Mouse (Mus musculus): Measurements from ENCODE around the gene Nek1. TPM values are rescaled to one million over a fixed set of nuclear protein-coding genes. Genes with fewer than 3 reads are reported as not detected.

Gene Nek1
- polyA plus RNA-seq (2015; fragmentation: Nextera tagmentation; extraction: Ambion mirVana): 9.2 and 11.9 TPM in 2 replicates

- peak within 1 kb of the TSS; percentile 77 for H3K4me3 ChIP-seq (replicated peaks)
- no peaks in the 10 kb centered on the region for H3K27me3 ChIP-seq
- peaks cover 25% of the 10 kb centered on the region for H3K4me1 ChIP-seq (replicated peaks)
- WGBS (ENCODE audit: insufficient replicate concordance): under 1% methylated on average over 57 of the region's 57 CpGs
- ATAC-seq (ENCODE audit: low read depth): peak; percentile 92
- peak within 1 kb of the TSS; percentile 84 for H3K4me2 ChIP-seq
- H3K9me3 ChIP-seq (replicated peaks): no peaks in the 10 kb centered on the region
- H3K27ac ChIP-seq: peak within 1 kb of the TSS; percentile 97
- peak within 1 kb of the TSS; percentile 84 for H3K9ac ChIP-seq
- peak; percentile 97 for DNase-seq
- H3K36me3 ChIP-seq: 0 out of 2 replicates have a peak, but pooled peaks cover 1% of the 10 kb centered on the region
Observed at GRCm38 (mm10) chr8:60992910-60993638, at the start of gene Nek1. TSS of gene Nek1 (plus strand) at chr8:60993195.

- Histone ChIP-seq H3K4me3 (replicated peaks) (no peak overlapping the region), H3K4me2 (no peak overlapping the region), H3K27me3 (no peaks in the 10 kb centered on the region), H3K4me1 (replicated peaks) (peaks cover 35% of the 10 kb centered on the region), H3K9me3 (replicated peaks) (no peaks in the 10 kb centered on the region), H3K27ac (no peak overlapping the region), H3K9ac (no peak overlapping the region), H3K36me3 (no peaks in the 10 kb centered on the region)
- no peak for DNase-seq
- no peak for ATAC-seq (ENCODE audit: low read depth)
Observed at GRCm38 (mm10) chr8:60947503-60947902, 45.5 kb upstream of the Nek1 start.

- no peak for ATAC-seq (ENCODE audit: low read depth)
- 27% methylated on average over 4 of the region's 4 CpGs for WGBS (ENCODE audit: insufficient replicate concordance)
- Histone ChIP-seq H3K9me3 (replicated peaks) (no peaks in the 10 kb centered on the region), H3K9ac (peak overlapping the region; percentile 37), H3K4me2 (peak overlapping the region; percentile 43), H3K4me1 (replicated peaks) (peaks cover 38% of the 10 kb centered on the region), H3K27me3 (no peaks in the 10 kb centered on the region), H3K27ac (peak overlapping the region; percentile 79), H3K36me3 (no peaks in the 10 kb centered on the region), H3K4me3 (replicated peaks) (no peak overlapping the region)
- DNase-seq: no peak
Observed at GRCm38 (mm10) chr8:60949859-60950258, 43.1 kb upstream of the Nek1 start.

GRCm38 (mm10) chr8:60951271-60951670 is 41.7 kb upstream of the Nek1 start:
- Histone ChIP-seq H3K4me1 (replicated peaks) (peaks cover 43% of the 10 kb centered on the region), H3K4me3 (replicated peaks) (peak overlapping the region; percentile 23), H3K4me2 (peak overlapping the region; percentile 55), H3K9me3 (replicated peaks) (no peaks in the 10 kb centered on the region), H3K27me3 (no peaks in the 10 kb centered on the region), H3K27ac (peak overlapping the region; percentile 80; the same call in 1 of the 2 replicates), H3K9ac (peak overlapping the region; percentile 50; the same call in 1 of the 2 replicates), H3K36me3 (no peaks in the 10 kb centered on the region)
- no peak for ATAC-seq (ENCODE audit: low read depth)
- 79% methylated on average over 4 of the region's 4 CpGs for WGBS (ENCODE audit: insufficient replicate concordance)
- DNase-seq: no peak

GRCm38 (mm10) chr8:60951757-60952156 is 41.2 kb upstream of the Nek1 start:
- H3K4me3 ChIP-seq (replicated peaks): peak overlapping the region; percentile 54; the same call in 1 of the 2 replicates

GRCm38 (mm10) chr8:60952803-60953202 is 40.2 kb upstream of the Nek1 start:
- Histone ChIP-seq H3K36me3 (no peaks in the 10 kb centered on the region), H3K9ac (peak overlapping the region; percentile 65), H3K4me1 (replicated peaks) (peaks cover 58% of the 10 kb centered on the region), H3K4me3 (replicated peaks) (peak overlapping the region; percentile 54), H3K27me3 (no peaks in the 10 kb centered on the region), H3K27ac (peak overlapping the region; percentile 89), H3K4me2 (peak overlapping the region; percentile 63), H3K9me3 (replicated peaks) (no peaks in the 10 kb centered on the region)
- ATAC-seq (ENCODE audit: low read depth) (no peak), DNase-seq (no peak)
- WGBS (ENCODE audit: insufficient replicate concordance): 19% methylated on average over 5 of the region's 5 CpGs

More at GRCm38 (mm10) chr8:60951757-60952156, 41.2 kb upstream of the Nek1 start:
- ATAC-seq (ENCODE audit: low read depth): no peak
- H3K4me1 ChIP-seq (replicated peaks): peaks cover 47% of the 10 kb centered on the region
- no peaks in the 10 kb centered on the region for H3K9me3 ChIP-seq (replicated peaks)
- peak overlapping the region; percentile 55 for H3K4me2 ChIP-seq
- no peak for DNase-seq
- peak overlapping the region; percentile 65; the same call in 1 of the 2 replicates for H3K9ac ChIP-seq
- H3K27ac ChIP-seq: peak overlapping the region; percentile 89; the same call in 1 of the 2 replicates
- no peaks in the 10 kb centered on the region for H3K27me3 ChIP-seq
- WGBS (ENCODE audit: insufficient replicate concordance): 91% methylated on average over 1 of the region's 1 CpGs
- no peaks in the 10 kb centered on the region for H3K36me3 ChIP-seq

GRCm38 (mm10) chr8:60954281-60955014 is 38.5 kb upstream of the Nek1 start:
- Histone ChIP-seq H3K27ac (peak overlapping the region; percentile 93), H3K36me3 (no peaks in the 10 kb centered on the region), H3K4me3 (replicated peaks) (peak overlapping the region; percentile 56), H3K27me3 (no peaks in the 10 kb centered on the region), H3K9me3 (replicated peaks) (no peaks in the 10 kb centered on the region), H3K4me1 (replicated peaks) (peaks cover 58% of the 10 kb centered on the region), H3K4me2 (peak overlapping the region; percentile 62), H3K9ac (peak overlapping the region; percentile 72)
- DNase-seq: peak; percentile 86
- 3% methylated on average over 15 of the region's 15 CpGs for WGBS (ENCODE audit: insufficient replicate concordance)
- peak; percentile 89 for ATAC-seq (ENCODE audit: low read depth)

GRCm38 (mm10) chr8:60956847-60957246 is 36.1 kb upstream of the Nek1 start:
- ATAC-seq (ENCODE audit: low read depth): peak; percentile 80
- peak overlapping the region; percentile 64 for H3K9ac ChIP-seq
- 17% methylated on average over 7 of the region's 7 CpGs for WGBS (ENCODE audit: insufficient replicate concordance)

GRCm38 (mm10) chr8:60962763-60963162 is 30.2 kb upstream of the Nek1 start:
- Histone ChIP-seq H3K9ac (no peak overlapping the region), H3K4me2 (no peak overlapping the region), H3K9me3 (replicated peaks) (no peaks in the 10 kb centered on the region), H3K4me1 (replicated peaks) (peaks cover 59% of the 10 kb centered on the region), H3K27me3 (no peaks in the 10 kb centered on the region), H3K36me3 (0 out of 2 replicates have a peak, but pooled peaks cover 3% of the 10 kb centered on the region), H3K27ac (no peak overlapping the region), H3K4me3 (replicated peaks) (no peak overlapping the region)
- DNase-seq: no peak
- ATAC-seq (ENCODE audit: low read depth): no peak
- WGBS (ENCODE audit: insufficient replicate concordance): 65% methylated on average over 3 of the region's 3 CpGs

More at GRCm38 (mm10) chr8:60956847-60957246, 36.1 kb upstream of the Nek1 start:
- H3K36me3 ChIP-seq: no peaks in the 10 kb centered on the region
- peak overlapping the region; percentile 93 for H3K27ac ChIP-seq
- H3K27me3 ChIP-seq: no peaks in the 10 kb centered on the region
- H3K9me3 ChIP-seq (replicated peaks): no peaks in the 10 kb centered on the region
- H3K4me3 ChIP-seq (replicated peaks): peak overlapping the region; percentile 24
- peaks cover 43% of the 10 kb centered on the region for H3K4me1 ChIP-seq (replicated peaks)
- H3K4me2 ChIP-seq: peak overlapping the region; percentile 58
- DNase-seq: peak; percentile 72

GRCm38 (mm10) chr8:60963931-60964330 is 29.1 kb upstream of the Nek1 start:
- DNase-seq: no peak
- ATAC-seq (ENCODE audit: low read depth): 0 out of 2 replicates have a peak, but pooled peaks have one; percentile 30
- H3K9ac ChIP-seq: no peak overlapping the region; the same call in 1 of the 2 replicates
- no peaks in the 10 kb centered on the region for H3K9me3 ChIP-seq (replicated peaks)
- no peak overlapping the region for H3K27ac ChIP-seq
- no peak overlapping the region for H3K4me2 ChIP-seq
- H3K36me3 ChIP-seq: 0 out of 2 replicates have a peak, but pooled peaks cover 3% of the 10 kb centered on the region
- H3K4me3 ChIP-seq (replicated peaks): no peak overlapping the region
- no peaks in the 10 kb centered on the region for H3K27me3 ChIP-seq
- WGBS (ENCODE audit: insufficient replicate concordance): 19% methylated on average over 2 of the region's 2 CpGs
- H3K4me1 ChIP-seq (replicated peaks): peaks cover 63% of the 10 kb centered on the region

GRCm38 (mm10) chr8:60964518-60964917 is 28.5 kb upstream of the Nek1 start:
- Histone ChIP-seq H3K4me3 (replicated peaks) (no peak overlapping the region), H3K9ac (peak overlapping the region; percentile 45), H3K27me3 (no peaks in the 10 kb centered on the region), H3K4me1 (replicated peaks) (peaks cover 69% of the 10 kb centered on the region), H3K27ac (peak overlapping the region; percentile 59; the same call in 1 of the 2 replicates), H3K36me3 (0 out of 2 replicates have a peak, but pooled peaks cover 3% of the 10 kb centered on the region), H3K4me2 (no peak overlapping the region), H3K9me3 (replicated peaks) (no peaks in the 10 kb centered on the region)
- DNase-seq (no peak), ATAC-seq (ENCODE audit: low read depth) (no peak)
- WGBS (ENCODE audit: insufficient replicate concordance): 61% methylated on average over 4 of the region's 4 CpGs
